Mouse (Mus musculus) hindbrain, embryonic 12.5 days (tissue): Measurements from ENCODE around the gene Clec10a. TPM values are rescaled to one million over a fixed set of nuclear protein-coding genes. Genes with fewer than 3 reads are reported as not detected.

Source experiments
- ATAC-seq: fragments of 200-750 bp; cut with Nextera tagmentation; 2 replicates; pipeline ENCODE4 v1.8.0; 2017; ENCODE audit warnings: moderate TSS enrichment; ENCODE audit not compliant: low FRiP score
- H3K27ac ChIP-seq: fragments of 300-500 bp; sonication (generic); 2 replicates; pipeline ENCODE4 v1.5.1; 2016; ENCODE audit warnings: mild to moderate bottlenecking
- H3K27me3 ChIP-seq: fragments of 300-500 bp; sonication (generic); 2 replicates; pipeline ENCODE4 v1.6.1; 2016; ENCODE audit warnings: mild to moderate bottlenecking
- H3K36me3 ChIP-seq: fragments of 300-500 bp; sonication (generic); 2 replicates; pipeline ENCODE4 v1.6.1; 2016; ENCODE audit warnings: mild to moderate bottlenecking
- H3K4me1 ChIP-seq: fragments of 300-500 bp; sonication (generic); 2 replicates; pipeline ENCODE4 v1.6.1; 2016
- H3K4me2 ChIP-seq: fragments of 300-500 bp; sonication (generic); replicated peaks from 2 replicates; pipeline ENCODE4 v1.6.1; 2016; ENCODE audit warnings: mild to moderate bottlenecking
- H3K4me3 ChIP-seq: fragments of 300-500 bp; sonication (generic); 2 replicates; pipeline ENCODE4 v1.5.1; 2016; ENCODE audit warnings: mild to moderate bottlenecking
- H3K9ac ChIP-seq: fragments of 300-500 bp; sonication (generic); 2 replicates; pipeline ENCODE4 v1.6.1; 2016; ENCODE audit warnings: mild to moderate bottlenecking, moderate library complexity
- H3K9me3 ChIP-seq: fragments of 300-500 bp; sonication (generic); replicated peaks from 2 replicates; pipeline ENCODE4 v1.6.1; 2016; ENCODE audit warnings: mild to moderate bottlenecking
- WGBS: fragments of 180-500 bp; shearing (Covaris S2); methylation state at CpG from one replicate; pipeline ENCODE4 v1.1.7; 2016; 5-methylcytosine and 5-hydroxymethylcytosine counted together
- polyA plus RNA-seq: library from polyadenylated mRNA; unstranded; fragments of >200 nt; fragmentation: Nextera tagmentation; extraction: Ambion mirVana; gene quantifications from 2 replicates; pipeline ENCODE4 v1.2.1, GENCODE M21; 2016

The Clec10a gene
- polyA plus RNA-seq, 1 experiment from 2014 or later = 0.71 TPM

- Histone ChIP-seq H3K36me3 (no peaks in the 10 kb centered on the region), H3K9me3 (no peaks in the 10 kb centered on the region), H3K4me3 (no peak overlapping the region), H3K27ac (no peak overlapping the region), H3K4me2 (no peak overlapping the region), H3K4me1 (no peaks in the 10 kb centered on the region; the same call in 1 of the 2 replicates), H3K9ac (no peak overlapping the region), H3K27me3 (no peaks in the 10 kb centered on the region)
- 80% methylated on average over 28 of the region's 28 CpGs for WGBS
- no peak for ATAC-seq
These were observed 33.5 kb downstream of the Clec10a start for GRCm38 (mm10) chr11:70189319-70190134.

DNA sequence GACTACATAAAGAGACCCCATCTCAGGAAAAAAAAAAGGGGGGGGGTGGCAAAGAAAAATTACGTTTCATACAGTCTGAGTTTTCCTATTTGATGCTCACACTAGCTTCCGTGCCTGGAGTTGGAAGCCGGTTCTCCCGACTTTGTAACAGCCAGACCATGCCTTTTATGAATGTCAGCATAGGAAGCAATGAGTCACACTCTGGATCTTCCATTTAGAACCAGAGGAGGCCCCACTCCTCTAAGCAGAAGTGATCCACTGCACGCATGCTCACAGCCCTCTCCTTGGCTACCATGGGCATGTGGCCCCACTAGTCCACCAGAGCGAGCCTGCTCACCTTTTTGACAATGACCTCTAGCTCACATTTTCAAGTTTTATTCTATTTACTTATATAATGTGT is 35.2 kb downstream of the Clec10a start:
- Histone ChIP-seq H3K9me3 (no peaks in the 10 kb centered on the region), H3K4me1 (no peaks in the 10 kb centered on the region; the same call in 1 of the 2 replicates), H3K9ac (no peak overlapping the region), H3K4me2 (no peak overlapping the region), H3K27ac (no peak overlapping the region), H3K27me3 (no peaks in the 10 kb centered on the region), H3K36me3 (no peaks in the 10 kb centered on the region), H3K4me3 (no peak overlapping the region)
- WGBS = 81% methylated on average over 6 of the region's 6 CpGs
- no peak for ATAC-seq

- no peak for ATAC-seq
- Histone ChIP-seq H3K9me3 (no peaks in the 10 kb centered on the region), H3K4me1 (no peaks in the 10 kb centered on the region; the same call in 1 of the 2 replicates), H3K4me3 (no peak overlapping the region), H3K9ac (no peak overlapping the region), H3K4me2 (no peak overlapping the region), H3K27ac (no peak overlapping the region), H3K36me3 (no peaks in the 10 kb centered on the region), H3K27me3 (no peaks in the 10 kb centered on the region)
- 85% methylated on average over 4 of the region's 4 CpGs for WGBS
These were observed 36.2 kb downstream of the Clec10a start for GRCm38 (mm10) chr11:70192157-70192556.

DNA sequence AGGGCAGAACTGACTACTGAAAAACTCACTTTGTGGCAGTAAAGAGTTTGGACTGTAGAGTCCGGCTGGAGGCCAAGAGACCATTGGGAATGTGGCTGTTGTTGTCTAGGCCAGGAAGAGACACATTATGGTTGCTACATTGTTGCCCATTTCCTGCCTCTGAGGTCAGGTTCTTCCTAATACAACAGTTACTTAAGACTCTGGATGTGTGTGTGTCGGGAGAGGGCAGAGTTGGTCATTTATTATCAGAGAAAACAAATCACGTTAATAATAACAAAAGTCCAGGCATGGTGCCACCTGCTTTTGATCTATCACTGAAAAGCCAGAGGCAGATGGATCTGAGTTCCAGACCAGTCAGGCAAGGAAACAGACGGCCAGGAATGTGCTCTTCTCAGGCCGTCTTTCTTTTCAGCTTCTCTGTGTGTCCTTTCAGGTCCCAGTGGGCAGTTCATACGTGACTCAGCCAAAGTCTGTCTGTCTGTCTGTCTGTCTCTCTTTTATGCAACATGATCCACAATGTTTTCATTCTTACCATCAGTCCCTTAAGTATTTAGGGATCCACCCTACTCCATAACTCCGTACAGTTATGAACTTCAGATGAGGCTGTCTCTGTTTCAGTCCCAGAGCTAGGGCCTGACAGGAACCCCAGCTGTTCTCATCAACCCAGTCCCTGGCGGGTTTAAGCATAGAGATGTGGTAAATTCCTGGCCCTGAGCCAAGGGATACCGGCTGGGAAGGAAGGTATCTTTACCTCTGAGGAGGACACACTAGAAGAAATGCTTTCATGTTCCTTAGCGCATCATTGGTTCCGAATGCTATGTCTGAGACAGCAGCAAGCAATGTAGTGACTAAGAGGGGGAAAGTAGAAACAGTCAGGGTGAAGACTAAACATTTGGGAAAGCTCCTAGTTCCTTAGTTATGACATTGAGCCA is 37.6 kb downstream of the Clec10a start:
- Histone ChIP-seq H3K4me1 (no peaks in the 10 kb centered on the region; the same call in 1 of the 2 replicates), H3K9ac (no peak overlapping the region), H3K27ac (no peak overlapping the region), H3K27me3 (no peaks in the 10 kb centered on the region), H3K4me3 (no peak overlapping the region), H3K9me3 (no peaks in the 10 kb centered on the region), H3K36me3 (no peaks in the 10 kb centered on the region), H3K4me2 (no peak overlapping the region)
- 54% methylated on average over 11 of the region's 11 CpGs for WGBS
- ATAC-seq = no peak

GRCm38 (mm10) chr11:70198332-70198731 is 42.3 kb downstream of the Clec10a start:
- no peak overlapping the region for H3K9ac ChIP-seq
- no peak for ATAC-seq
- H3K36me3 ChIP-seq = no peaks in the 10 kb centered on the region
- no peak overlapping the region for H3K4me3 ChIP-seq
- no peak overlapping the region for H3K4me2 ChIP-seq
- no peak overlapping the region for H3K27ac ChIP-seq
- no peaks in the 10 kb centered on the region; the same call in none of the 2 replicates for H3K4me1 ChIP-seq
- H3K27me3 ChIP-seq = no peaks in the 10 kb centered on the region
- no peaks in the 10 kb centered on the region for H3K9me3 ChIP-seq
- 92% methylated on average over 3 of the region's 3 CpGs for WGBS

GRCm38 (mm10) chr11:70199107-70199506 is 43.1 kb downstream of the Clec10a start:
- no peak for ATAC-seq
- H3K27ac ChIP-seq = no peak overlapping the region
- H3K27me3 ChIP-seq = no peaks in the 10 kb centered on the region
- H3K36me3 ChIP-seq = no peaks in the 10 kb centered on the region
- no peaks in the 10 kb centered on the region for H3K9me3 ChIP-seq
- H3K4me2 ChIP-seq = no peak overlapping the region
- no peak overlapping the region for H3K9ac ChIP-seq
- no peaks in the 10 kb centered on the region; the same call in 1 of the 2 replicates for H3K4me1 ChIP-seq
- no peak overlapping the region for H3K4me3 ChIP-seq
- WGBS = 79% methylated on average over 8 of the region's 8 CpGs

DNA sequence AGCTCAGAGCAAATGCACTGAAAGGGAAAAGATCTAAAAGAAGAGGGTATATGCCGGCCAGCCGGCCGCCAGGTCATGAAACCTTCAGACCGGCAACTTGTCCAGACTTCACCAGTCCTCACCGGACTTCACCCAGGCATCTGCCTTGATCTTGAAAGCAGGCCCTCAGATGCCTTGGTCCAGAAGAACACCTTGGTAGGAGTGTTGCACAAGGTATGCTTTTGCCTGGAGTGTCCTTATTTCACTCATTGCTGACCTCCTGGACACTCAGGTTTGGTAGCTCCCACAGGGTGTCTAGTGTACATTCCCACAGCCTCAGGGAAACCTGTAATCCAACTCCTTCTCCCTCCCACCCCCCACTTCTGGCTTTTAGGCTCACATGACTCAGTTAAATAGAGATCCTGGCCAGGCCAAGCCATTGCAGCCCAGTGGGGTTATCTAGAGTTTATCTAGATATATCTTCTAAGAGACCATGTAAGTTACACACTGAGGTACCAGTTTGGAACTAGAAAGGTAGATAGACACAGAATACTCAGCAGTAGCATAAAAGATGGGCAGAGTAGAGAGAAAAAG is 44.1 kb downstream of the Clec10a start:
- ATAC-seq = no peak
- WGBS = 92% methylated on average over 5 of the region's 5 CpGs
- H3K27me3 ChIP-seq = no peaks in the 10 kb centered on the region
- H3K27ac ChIP-seq = no peak overlapping the region
- no peak overlapping the region for H3K4me3 ChIP-seq
- H3K9ac ChIP-seq = no peak overlapping the region
- no peak overlapping the region for H3K4me2 ChIP-seq
- no peaks in the 10 kb centered on the region for H3K36me3 ChIP-seq
- no peaks in the 10 kb centered on the region for H3K9me3 ChIP-seq
- no peaks in the 10 kb centered on the region; the same call in 1 of the 2 replicates for H3K4me1 ChIP-seq

DNA sequence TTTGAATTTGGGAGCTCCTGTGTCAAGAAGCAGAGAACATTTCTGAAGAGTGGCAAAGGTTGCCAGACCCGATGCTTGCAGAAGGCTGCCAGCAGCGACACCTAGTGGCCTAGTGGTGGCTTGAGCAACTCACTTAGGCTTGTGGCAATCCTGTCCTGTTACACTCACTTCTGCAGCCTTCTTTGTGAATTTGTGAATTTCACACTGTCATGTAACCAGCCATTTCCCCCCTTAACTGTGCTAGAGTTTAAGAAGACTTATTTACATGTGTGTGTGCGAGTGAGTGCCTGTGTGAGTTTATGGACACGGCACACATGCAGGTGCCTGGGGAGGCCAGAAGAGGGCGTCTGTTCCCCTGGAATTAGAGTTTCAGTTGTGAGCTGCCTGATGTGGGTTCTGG is 45.7 kb downstream of the Clec10a start:
- Histone ChIP-seq H3K4me2 (no peak overlapping the region), H3K9me3 (no peaks in the 10 kb centered on the region), H3K36me3 (no peaks in the 10 kb centered on the region), H3K27ac (no peak overlapping the region), H3K4me3 (no peak overlapping the region), H3K27me3 (no peaks in the 10 kb centered on the region), H3K9ac (no peak overlapping the region), H3K4me1 (no peaks in the 10 kb centered on the region; the same call in 1 of the 2 replicates)
- ATAC-seq = no peak
- WGBS = 39% methylated on average over 5 of the region's 5 CpGs

DNA sequence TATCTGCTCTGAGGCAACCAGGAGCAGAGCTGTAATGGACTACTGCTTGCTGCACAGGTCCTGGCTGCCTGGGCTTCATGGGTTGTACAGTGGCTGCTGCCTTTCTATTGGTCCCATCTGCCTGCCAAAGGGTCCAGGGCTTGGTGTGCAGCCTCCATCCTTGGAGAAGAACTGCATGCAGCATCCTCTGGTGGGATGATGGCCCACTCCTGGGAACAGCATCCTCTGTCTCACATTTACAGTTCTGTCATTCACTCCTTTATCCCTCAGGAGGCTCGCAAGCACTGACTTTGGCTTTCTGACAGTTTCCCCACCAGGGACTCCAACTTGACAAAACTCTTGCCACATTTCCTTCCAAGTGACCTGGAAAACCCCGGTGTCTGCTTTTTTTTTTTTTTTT is 50.8 kb downstream of the Clec10a start:
- H3K9ac ChIP-seq = no peak overlapping the region
- WGBS = 83% methylated on average over 2 of the region's 2 CpGs

GRCm38 (mm10) chr11:70207283-70207682 is 51.3 kb downstream of the Clec10a start:
- Histone ChIP-seq H3K27me3 (peaks cover 11% of the 10 kb centered on the region), H3K4me2 (no peak overlapping the region), H3K9ac (no peak overlapping the region), H3K9me3 (no peaks in the 10 kb centered on the region), H3K36me3 (no peaks in the 10 kb centered on the region), H3K27ac (no peak overlapping the region), H3K4me1 (no peaks in the 10 kb centered on the region), H3K4me3 (no peak overlapping the region)
- no peak for ATAC-seq
- whole genome bisulfite sequencing = 84% methylated on average over 7 of the region's 7 CpGs

More for the DNA sequence above, 50.8 kb downstream of the Clec10a start:
- Histone ChIP-seq H3K4me1 (no peaks in the 10 kb centered on the region), H3K36me3 (no peaks in the 10 kb centered on the region), H3K27ac (no peak overlapping the region), H3K9me3 (no peaks in the 10 kb centered on the region), H3K4me3 (no peak overlapping the region), H3K27me3 (peaks cover 6% of the 10 kb centered on the region; the same call in 1 of the 2 replicates), H3K4me2 (no peak overlapping the region)
- no peak for ATAC-seq

GRCm38 (mm10) chr11:70208778-70209388 is 52.9 kb downstream of the Clec10a start:
- Histone ChIP-seq H3K36me3 (no peaks in the 10 kb centered on the region), H3K27me3 (peaks cover 25% of the 10 kb centered on the region), H3K27ac (no peak overlapping the region), H3K4me2 (no peak overlapping the region), H3K9me3 (no peaks in the 10 kb centered on the region), H3K4me3 (no peak overlapping the region), H3K4me1 (peaks cover 4% of the 10 kb centered on the region), H3K9ac (no peak overlapping the region)
- WGBS = 73% methylated on average over 5 of the region's 5 CpGs
- no peak for ATAC-seq

DNA sequence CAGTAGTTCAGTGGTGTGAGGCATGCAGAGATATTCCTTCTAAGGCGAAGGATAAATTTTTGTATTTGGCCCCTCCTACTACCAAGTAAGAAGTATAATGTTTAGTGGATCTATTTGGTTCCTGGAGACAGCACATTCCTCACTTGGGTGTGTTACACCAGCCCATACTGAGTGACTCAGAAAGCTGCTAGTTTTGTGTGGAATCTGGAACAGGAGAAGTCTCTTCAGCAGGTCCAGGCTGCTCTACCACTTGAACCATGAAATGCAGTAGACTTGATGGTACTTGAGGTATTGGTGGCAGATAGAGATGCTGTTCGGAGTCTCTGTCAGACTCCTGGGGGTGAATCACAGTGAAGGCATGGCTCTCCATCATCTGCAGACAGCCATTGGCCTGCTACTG is 54.7 kb downstream of the Clec10a start:
- H3K27me3 ChIP-seq = peaks cover 43% of the 10 kb centered on the region
- 91% methylated on average over 2 of the region's 2 CpGs for WGBS
- H3K9me3 ChIP-seq = no peaks in the 10 kb centered on the region
- H3K4me1 ChIP-seq = peaks cover 16% of the 10 kb centered on the region
- H3K4me3 ChIP-seq = no peak overlapping the region
- ATAC-seq = no peak
- H3K36me3 ChIP-seq = no peaks in the 10 kb centered on the region
- no peak overlapping the region for H3K27ac ChIP-seq
- no peak overlapping the region for H3K4me2 ChIP-seq
- H3K9ac ChIP-seq = no peak overlapping the region
